Mouse (Mus musculus): ENCODE results near the gene Psmb3. TPM values are rescaled to one million over a fixed set of nuclear protein-coding genes. Genes with fewer than 3 reads are reported as not detected.

Gene Psmb3
- total RNA-seq, 2 experiments from 2014 or later, result 141 to 159 TPM

- Histone ChIP-seq H3K4me3 (peak overlapping the region; percentile 76), H3K27ac (peak overlapping the region; percentile 91)
- DNase-seq, result peak; percentile 26
- intact Hi-C loops (cut with DNase I), result no loop called here
- TF ChIP-seq CTCF (IDR thresholded peaks at IDR 0.05), result no peak
These were observed 16.8 kb upstream of the Psmb3 start for GRCm38 (mm10) chr11:97686322-97686908.

DNA sequence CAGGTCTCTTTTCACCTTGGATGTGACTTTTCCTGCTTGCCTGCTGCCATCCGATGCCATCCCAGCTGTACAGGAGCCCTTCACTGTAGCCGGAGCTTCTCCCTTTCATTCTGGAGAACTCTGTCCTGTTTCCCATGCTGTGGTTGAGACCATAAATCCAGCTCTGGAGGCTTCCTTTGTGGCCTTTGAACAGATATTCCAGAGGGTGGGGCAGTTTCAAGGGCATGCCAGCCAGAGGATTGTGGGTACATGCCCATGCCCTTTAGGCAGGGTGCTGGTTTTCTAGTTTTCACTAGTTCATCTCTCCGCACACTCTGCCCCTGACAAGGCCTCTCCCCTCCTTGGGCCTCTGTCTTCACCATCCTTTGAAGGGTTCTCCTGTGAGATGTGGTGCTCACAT lies 16.1 kb upstream of the Psmb3 start:
- Histone ChIP-seq H3K4me3 (peak overlapping the region; percentile 76), H3K27ac (peak overlapping the region; percentile 91)
- intact Hi-C loops (cut with DNase I), result no loop called here
- peak; percentile 16 for DNase-seq
- TF ChIP-seq CTCF (IDR thresholded peaks at IDR 0.05), result no peak

GRCm38 (mm10) chr11:97689861-97690260 lies 13.3 kb upstream of the Psmb3 start:
- DNase-seq, result peak; percentile 64
- intact Hi-C loops (cut with DNase I), result loop anchor here (1.0 kb wide), 1 partner anchor 45 kb away; no protein-coding TSS in a partner anchor

DNA sequence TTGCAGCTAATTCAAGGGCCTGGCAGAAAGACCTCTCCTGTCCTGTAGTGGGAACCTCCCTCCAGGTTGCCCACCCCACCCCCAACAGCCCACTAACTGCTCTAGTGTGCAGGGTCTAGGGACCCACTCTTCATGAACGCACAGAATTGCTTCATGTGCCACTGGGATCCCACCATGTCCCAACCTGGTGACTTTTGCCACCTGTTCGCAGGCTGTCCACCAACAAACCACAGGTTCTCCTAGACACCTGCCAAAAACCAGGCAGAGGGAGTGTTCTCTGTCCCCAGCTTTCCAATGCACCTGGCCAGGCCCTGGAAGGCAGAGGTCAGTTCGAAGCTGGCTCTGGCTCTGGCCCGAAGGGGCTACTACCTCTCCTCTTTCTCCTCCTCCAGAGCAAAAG lies 8.8 kb upstream of the Psmb3 start:
- DNase-seq, result no peak
- no peak overlapping the region for H3K27ac ChIP-seq
- no peak for TF ChIP-seq CTCF (IDR thresholded peaks at IDR 0.05)
- intact Hi-C loops (cut with DNase I), result no loop called here
- H3K4me3 ChIP-seq, result no peak overlapping the region

More at GRCm38 (mm10) chr11:97689861-97690260, 13.3 kb upstream of the Psmb3 start:
- H3K27ac ChIP-seq, result no peak overlapping the region
- peak; percentile 93 for TF ChIP-seq CTCF (IDR thresholded peaks at IDR 0.05)
- no peak overlapping the region for H3K4me3 ChIP-seq

- H3K4me3 ChIP-seq, result no peak overlapping the region
- DNase-seq, result peak; percentile 38
- H3K27ac ChIP-seq, result peak overlapping the region; percentile 25; the same call in 1 of the 2 replicates
- intact Hi-C loops (cut with DNase I), result no loop called here
- TF ChIP-seq CTCF (IDR thresholded peaks at IDR 0.05), result no peak
These were observed 8.1 kb upstream of the Psmb3 start for GRCm38 (mm10) chr11:97694921-97695711.

GRCm38 (mm10) chr11:97695712-97696401 lies 7.3 kb upstream of the Psmb3 start:
- Histone ChIP-seq H3K27ac (peak overlapping the region; percentile 8; the same call in 1 of the 2 replicates), H3K4me3 (no peak overlapping the region)
- DNase-seq, result peak; percentile 15
- intact Hi-C loops (cut with DNase I), result no loop called here
- no peak for TF ChIP-seq CTCF (IDR thresholded peaks at IDR 0.05)

DNA sequence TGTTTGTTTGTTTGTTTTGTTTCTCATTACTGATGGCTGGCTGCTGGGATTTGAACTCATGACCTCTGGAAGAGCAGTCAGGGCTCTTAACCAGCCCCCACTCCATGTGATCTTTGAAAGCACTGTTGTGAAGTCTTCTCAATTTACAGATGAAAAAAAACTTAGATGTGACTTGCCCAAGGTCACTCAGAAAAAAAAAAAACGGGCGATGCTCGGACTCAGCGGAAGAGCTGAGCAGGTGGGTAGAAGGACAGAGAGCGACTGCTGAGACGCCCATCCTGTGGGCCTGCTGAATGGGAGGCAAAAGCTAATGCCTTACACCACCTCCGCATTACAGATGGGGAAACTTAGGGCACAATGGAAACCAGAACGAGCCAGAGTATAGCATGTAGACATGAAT lies 6.5 kb upstream of the Psmb3 start:
- DNase-seq, result no peak
- no peak overlapping the region for H3K4me3 ChIP-seq
- TF ChIP-seq CTCF (IDR thresholded peaks at IDR 0.05), result no peak
- H3K27ac ChIP-seq, result no peak overlapping the region
- intact Hi-C loops (cut with DNase I), result no loop called here

- 0 out of 2 replicates have a peak overlapping the region, but pooled peaks have one; percentile 91 for H3K27ac ChIP-seq
- DNase-seq, result no peak
- intact Hi-C loops (cut with DNase I), result no loop called here
These were observed 5.9 kb upstream of the Psmb3 start for GRCm38 (mm10) chr11:97697199-97697890.

GRCm38 (mm10) chr11:97697891-97698529 lies 5.2 kb upstream of the Psmb3 start:
- H3K4me3 ChIP-seq, result peak overlapping the region; percentile 91
- H3K27ac ChIP-seq, result peak overlapping the region; percentile 91
- intact Hi-C loops (cut with DNase I), result loop anchor here (1.0 kb wide), 1 partner anchor 40 kb away; no protein-coding TSS in a partner anchor
- no peak for DNase-seq
- TF ChIP-seq CTCF (IDR thresholded peaks at IDR 0.05), result no peak

More at GRCm38 (mm10) chr11:97697199-97697890, 5.9 kb upstream of the Psmb3 start:
- H3K4me3 ChIP-seq, result peak overlapping the region; percentile 91
- no peak for TF ChIP-seq CTCF (IDR thresholded peaks at IDR 0.05)

DNA sequence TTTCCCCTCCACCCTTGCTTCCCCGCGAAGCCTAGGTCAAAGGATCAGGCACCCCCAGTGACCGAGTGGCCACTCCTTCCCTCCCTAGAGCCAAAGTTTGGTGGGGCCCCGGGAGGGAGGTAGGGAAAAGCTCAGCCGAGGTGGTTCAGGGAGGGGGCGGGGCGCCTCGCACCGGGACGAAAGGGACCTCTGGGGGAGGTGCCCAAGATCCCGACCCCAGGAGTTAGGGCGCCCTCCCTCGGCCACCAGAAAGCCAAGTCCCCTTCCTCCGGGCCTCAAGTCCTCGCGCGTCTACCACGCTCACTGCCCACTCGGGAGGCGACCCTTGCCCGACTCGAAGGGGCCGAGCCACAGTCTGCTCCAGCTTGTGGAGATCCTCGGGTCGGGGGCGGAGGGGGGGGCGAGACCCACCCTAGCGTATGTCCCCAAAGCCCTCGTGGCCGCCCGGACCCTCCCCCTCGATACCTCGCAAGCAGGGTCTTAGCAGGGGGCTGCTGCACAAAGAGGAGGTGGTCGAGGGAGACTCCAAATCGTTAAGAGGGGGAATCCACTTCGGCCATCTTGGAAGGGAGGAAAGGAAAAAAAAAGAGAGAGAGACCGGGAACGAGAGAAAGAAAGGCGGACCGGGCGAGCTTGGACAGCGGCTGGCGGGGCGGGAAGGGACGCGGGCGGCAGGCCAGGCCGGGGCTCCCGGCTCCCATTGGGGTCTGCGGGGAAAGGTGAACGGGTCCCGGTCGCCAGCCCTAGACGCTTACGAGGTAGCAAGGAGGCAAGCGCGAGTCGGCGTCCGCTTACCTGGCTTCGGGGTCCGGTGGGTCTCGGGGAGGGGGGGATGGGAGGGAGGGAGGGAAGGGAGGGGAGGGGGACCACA lies 4.2 kb upstream of the Psmb3 start:
- H3K27ac ChIP-seq, result peak overlapping the region; percentile 91
- intact Hi-C loops (cut with DNase I), result loop anchor here (1.0 kb wide), 1 partner anchor 41 kb away; no protein-coding TSS in a partner anchor
- peak; percentile 80 for DNase-seq
- peak overlapping the region; percentile 91 for H3K4me3 ChIP-seq
- peak; percentile 55 for TF ChIP-seq CTCF (IDR thresholded peaks at IDR 0.05)

GRCm38 (mm10) chr11:97699626-97700002 lies 3.6 kb upstream of the Psmb3 start:
- TF ChIP-seq CTCF (IDR thresholded peaks at IDR 0.05), result no peak
- intact Hi-C loops (cut with DNase I), result no loop called here
- Histone ChIP-seq H3K4me3 (peak overlapping the region; percentile 91), H3K27ac (peak overlapping the region; percentile 91)
- DNase-seq, result peak; percentile 84

Measured in gastrocnemius, adult 2 months (tissue).